Mouse (Mus musculus): ENCODE measurements at regions not wholly inside any gene's neighbourhood (a gene's known extent, or its start where the extent isn't known, plus 50 kb on each side); places are given as distances from the start of the nearest gene placed in this dataset.

- 19% methylated on average over 8 of the region's 8 CpGs for WGBS
- Histone ChIP-seq H3K79me2 (ENCODE audit: control insufficient read depth, insufficient read depth, low read length) (no peaks in the 10 kb centered on the region), H3K27me3 (ENCODE audit: control insufficient read depth, insufficient read depth, low read length) (no peaks in the 10 kb centered on the region), H3K36me3 (ENCODE audit: control insufficient read depth, insufficient read depth, low read length) (no peaks in the 10 kb centered on the region), H3K4me1 (ENCODE audit: control insufficient read depth, insufficient read depth, low read length) (no peaks in the 10 kb centered on the region), H3K4me3 (ENCODE audit: insufficient read depth, low read depth, low read length) (no peak overlapping the region), H3K9ac (ENCODE audit: low read depth, low read length) (no peak overlapping the region), H3K27ac (replicated peaks; ENCODE audit: insufficient read depth, low read depth, low read length) (no peak overlapping the region)
- DNase-seq (ENCODE audit: extremely low read depth, low read depth, low spot score) = peak; percentile 80
- no peak for TF ChIP-seq POLR2A (IDR thresholded peaks at IDR 0.05; ENCODE audit: extremely low read depth, insufficient read depth, low read length)
- TF ChIP-seq CTCF (IDR thresholded peaks at IDR 0.05; ENCODE audit: low read depth, low read length) = no peak
Measured at GRCm38 (mm10) chr13:35166831-35167541, 140.1 kb upstream of the Eci2 start.

DNA sequence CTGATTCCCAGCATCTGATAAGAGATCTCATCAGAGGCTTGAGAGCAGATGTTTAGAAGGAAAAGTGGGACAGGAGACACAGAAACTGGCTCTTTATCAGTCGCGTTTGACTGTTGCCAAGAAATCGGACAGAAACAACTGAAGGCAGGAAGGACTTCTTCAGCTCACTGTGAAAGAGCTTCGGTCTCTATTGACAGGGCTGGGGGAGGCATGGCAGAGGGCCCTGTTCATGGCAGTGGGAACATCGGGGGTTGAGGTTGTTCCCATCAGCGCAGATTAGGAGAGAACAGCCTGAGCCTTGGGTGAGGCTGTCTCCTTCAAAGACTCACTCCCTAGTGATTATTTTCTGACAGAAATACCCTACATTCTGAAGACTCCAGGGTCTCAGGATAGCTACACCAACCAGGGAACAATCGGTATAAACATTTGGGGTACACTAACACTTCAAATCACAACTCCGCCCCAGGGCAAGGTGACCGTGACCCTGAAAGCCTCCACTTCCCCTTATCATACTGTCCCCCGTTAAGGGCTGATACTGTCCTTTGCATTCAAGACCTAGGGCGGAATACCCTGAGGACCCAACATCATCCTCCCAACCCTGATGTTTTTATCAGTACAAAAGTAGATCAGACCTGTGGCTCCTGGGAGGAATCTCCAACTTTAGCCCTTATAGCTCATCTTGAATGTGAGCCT is 144.8 kb upstream of the Eci2 start:
- H3K36me3 ChIP-seq (ENCODE audit: control insufficient read depth, insufficient read depth, low read length) = no peaks in the 10 kb centered on the region
- H3K9ac ChIP-seq (ENCODE audit: low read depth, low read length) = no peak overlapping the region
- H3K4me1 ChIP-seq (ENCODE audit: control insufficient read depth, insufficient read depth, low read length) = no peaks in the 10 kb centered on the region
- no peak overlapping the region for H3K4me3 ChIP-seq (ENCODE audit: insufficient read depth, low read depth, low read length)
- WGBS = 86% methylated on average over 11 of the region's 11 CpGs
- no peak overlapping the region for H3K27ac ChIP-seq (replicated peaks; ENCODE audit: insufficient read depth, low read depth, low read length)
- no peaks in the 10 kb centered on the region for H3K79me2 ChIP-seq (ENCODE audit: control insufficient read depth, insufficient read depth, low read length)
- no peak for DNase-seq (ENCODE audit: extremely low read depth, low read depth, low spot score)
- TF ChIP-seq CTCF (IDR thresholded peaks at IDR 0.05; ENCODE audit: low read depth, low read length) (no peak), POLR2A (IDR thresholded peaks at IDR 0.05; ENCODE audit: extremely low read depth, insufficient read depth, low read length) (no peak)
- H3K27me3 ChIP-seq (ENCODE audit: control insufficient read depth, insufficient read depth, low read length) = no peaks in the 10 kb centered on the region

DNA sequence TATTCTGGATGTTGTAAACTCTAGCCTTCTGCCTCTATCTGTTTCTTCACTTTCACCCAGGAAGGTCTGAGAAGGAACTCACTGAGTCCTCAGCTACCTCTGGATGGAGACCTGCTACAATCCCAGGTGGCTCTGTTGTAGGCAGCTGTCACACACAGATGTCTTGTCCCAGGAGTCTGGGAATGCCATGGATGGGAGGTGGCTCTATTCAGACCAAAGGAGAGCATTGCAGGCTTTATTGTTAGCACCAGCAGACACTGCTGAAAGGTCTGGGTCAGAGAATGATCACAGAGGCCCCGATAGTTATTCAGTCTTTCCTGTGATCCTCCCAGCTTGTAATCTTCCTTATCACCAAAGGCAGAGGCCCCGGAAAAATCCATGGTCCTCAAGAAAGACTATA is 146.6 kb upstream of the Eci2 start:
- Histone ChIP-seq H3K4me3 (ENCODE audit: insufficient read depth, low read depth, low read length) (no peak overlapping the region), H3K27ac (replicated peaks; ENCODE audit: insufficient read depth, low read depth, low read length) (no peak overlapping the region), H3K4me1 (ENCODE audit: control insufficient read depth, insufficient read depth, low read length) (no peaks in the 10 kb centered on the region), H3K27me3 (ENCODE audit: control insufficient read depth, insufficient read depth, low read length) (no peaks in the 10 kb centered on the region), H3K9ac (ENCODE audit: low read depth, low read length) (no peak overlapping the region), H3K79me2 (ENCODE audit: control insufficient read depth, insufficient read depth, low read length) (no peaks in the 10 kb centered on the region), H3K36me3 (ENCODE audit: control insufficient read depth, insufficient read depth, low read length) (no peaks in the 10 kb centered on the region)
- WGBS = 82% methylated on average over 2 of the region's 2 CpGs
- TF ChIP-seq POLR2A (IDR thresholded peaks at IDR 0.05; ENCODE audit: extremely low read depth, insufficient read depth, low read length) (no peak), CTCF (IDR thresholded peaks at IDR 0.05; ENCODE audit: low read depth, low read length) (no peak)
- DNase-seq (ENCODE audit: extremely low read depth, low read depth, low spot score) = no peak

GRCm38 (mm10) chr13:35175587-35175986 is 148.7 kb upstream of the Eci2 start:
- no peaks in the 10 kb centered on the region for H3K79me2 ChIP-seq (ENCODE audit: control insufficient read depth, insufficient read depth, low read length)
- WGBS = 35% methylated on average over 1 of the region's 1 CpGs
- no peaks in the 10 kb centered on the region for H3K36me3 ChIP-seq (ENCODE audit: control insufficient read depth, insufficient read depth, low read length)
- no peak overlapping the region for H3K27ac ChIP-seq (replicated peaks; ENCODE audit: insufficient read depth, low read depth, low read length)
- no peak for DNase-seq (ENCODE audit: extremely low read depth, low read depth, low spot score)
- H3K4me3 ChIP-seq (ENCODE audit: insufficient read depth, low read depth, low read length) = no peak overlapping the region
- TF ChIP-seq POLR2A (IDR thresholded peaks at IDR 0.05; ENCODE audit: extremely low read depth, insufficient read depth, low read length) (no peak), CTCF (IDR thresholded peaks at IDR 0.05; ENCODE audit: low read depth, low read length) (no peak)
- no peaks in the 10 kb centered on the region for H3K4me1 ChIP-seq (ENCODE audit: control insufficient read depth, insufficient read depth, low read length)
- no peak overlapping the region for H3K9ac ChIP-seq (ENCODE audit: low read depth, low read length)
- no peaks in the 10 kb centered on the region for H3K27me3 ChIP-seq (ENCODE audit: control insufficient read depth, insufficient read depth, low read length)

- H3K79me2 ChIP-seq (ENCODE audit: control insufficient read depth, insufficient read depth, low read length) = no peaks in the 10 kb centered on the region
- no peaks in the 10 kb centered on the region for H3K36me3 ChIP-seq (ENCODE audit: control insufficient read depth, insufficient read depth, low read length)
- H3K27me3 ChIP-seq (ENCODE audit: control insufficient read depth, insufficient read depth, low read length) = no peaks in the 10 kb centered on the region
- no peak overlapping the region for H3K9ac ChIP-seq (ENCODE audit: low read depth, low read length)
- no peak for DNase-seq (ENCODE audit: extremely low read depth, low read depth, low spot score)
- WGBS = 69% methylated on average over 2 of the region's 2 CpGs
- H3K4me3 ChIP-seq (ENCODE audit: insufficient read depth, low read depth, low read length) = no peak overlapping the region
- TF ChIP-seq CTCF (IDR thresholded peaks at IDR 0.05; ENCODE audit: low read depth, low read length) = no peak
- no peak for TF ChIP-seq POLR2A (IDR thresholded peaks at IDR 0.05; ENCODE audit: extremely low read depth, insufficient read depth, low read length)
- H3K4me1 ChIP-seq (ENCODE audit: control insufficient read depth, insufficient read depth, low read length) = no peaks in the 10 kb centered on the region
- no peak overlapping the region for H3K27ac ChIP-seq (replicated peaks; ENCODE audit: insufficient read depth, low read depth, low read length)
Measured at GRCm38 (mm10) chr13:35177305-35177704, 150.4 kb upstream of the Eci2 start.
